In the genomic region with DNA sequence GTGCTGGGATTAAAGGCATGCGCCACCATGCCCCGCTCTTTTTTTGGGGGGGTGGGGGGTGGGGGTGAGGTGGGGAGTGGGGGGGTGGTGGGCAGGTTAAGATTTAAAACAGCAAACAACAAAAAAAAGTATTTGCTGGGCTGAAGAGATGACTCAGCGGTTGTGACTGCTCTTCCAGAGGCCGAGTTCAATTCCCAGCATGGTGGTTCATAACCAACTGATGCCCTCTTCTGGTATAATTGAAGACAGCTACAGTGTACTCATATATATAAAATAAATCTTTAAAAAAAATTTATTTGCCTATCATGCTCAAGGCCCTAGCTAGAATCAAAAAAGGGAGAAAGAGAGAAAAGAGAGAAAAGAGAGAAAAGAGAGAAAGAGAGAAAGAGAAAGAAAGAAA, we compare ENCODE assay signal across 12 mouse cellular contexts. TPM values are rescaled to one million over a fixed set of nuclear protein-coding genes. Genes with fewer than 3 reads are reported as not detected.
A peak's percentile ranks its signal among the peaks of the same experiment; 100 is the strongest.
DNase-seq lines count a peak whose midpoint lies in the region; ATAC-seq and TF ChIP-seq lines count a peak whose summit lies in the region.
"Had no signal": no experiment of that assay in that cellular context is flagged by ENCODE, and none has a peak within 500 bp of the region (broad histone marks: within the 10 kb centered on the region; RNA-seq: fewer than 3 reads in every experiment).

No protein-coding gene starts in this region.

- H3K79me2 ChIP-seq in MEL (ENCODE audit: control insufficient read depth, insufficient read depth, low read length, poor library complexity): peaks cover 27% of the 10 kb centered on the region

- no peaks in the 10 kb centered on the region for H3K27me3 ChIP-seq in hindbrain, postnatal 0 days (ENCODE audit: insufficient read depth, low read length)
- no peaks in the 10 kb centered on the region for H3K27me3 ChIP-seq in hindbrain, embryonic 10.5 days (ENCODE audit: insufficient read depth, poor library complexity, severe bottlenecking)
- no peaks in the 10 kb centered on the region for H3K27me3 ChIP-seq in lung, postnatal 0 days (replicated peaks; ENCODE audit: insufficient read depth, low read length)
- H3K27me3 ChIP-seq in MEL (ENCODE audit: control insufficient read depth in 1 of 2, insufficient read depth in 2 of 2, low read length in 2 of 2): no peaks in the 10 kb centered on the region
- H3K27me3 ChIP-seq in liver, embryonic 14.5 days (ENCODE audit: control insufficient read depth, insufficient read depth, low read length): no peaks in the 10 kb centered on the region
- H3K27me3 ChIP-seq: liver, embryonic 15.5 days had no signal

- H3K4me1 ChIP-seq in hindbrain, postnatal 0 days (ENCODE audit: insufficient read depth, low read length): peaks cover 5% of the 10 kb centered on the region; the same call in 1 of the 2 replicates
- H3K4me1 ChIP-seq in hindbrain, embryonic 10.5 days (replicated peaks): peaks cover 18% of the 10 kb centered on the region
- no peaks in the 10 kb centered on the region; the same call in 1 of the 2 replicates for H3K4me1 ChIP-seq in lung, postnatal 0 days (ENCODE audit: insufficient read depth, low read depth, low read length)
- peaks cover 2 to 11% of the 10 kb centered on the region in 2 experiments; a peak in 2 of 4 replicates for H3K4me1 ChIP-seq in MEL (ENCODE audit: control insufficient read depth in 1 of 2, insufficient read depth in 2 of 2, low read length in 2 of 2)
- peaks cover 8 to 11% of the 10 kb centered on the region in 2 experiments; a peak in 3 of 4 replicates for H3K4me1 ChIP-seq in liver, embryonic 14.5 days (replicated peaks; ENCODE audit: control insufficient read depth in 2 of 2, insufficient read depth in 2 of 2, low read length in 1 of 2)

- ATAC-seq in hindbrain, postnatal 0 days: no peak
- no peak for ATAC-seq in lung, postnatal 0 days
- ATAC-seq in liver, embryonic 14.5 days (ENCODE audit: insufficient read depth): no peak
- ATAC-seq: inflammation-experienced regulatory T-cells, adult 6 months had no signal

- no peak overlapping the region for H3K9ac ChIP-seq in hindbrain, postnatal 0 days (replicated peaks; ENCODE audit: low read length)
- H3K9ac ChIP-seq in lung, postnatal 0 days (replicated peaks; ENCODE audit: low read depth): no peak overlapping the region
- H3K9ac ChIP-seq in MEL (ENCODE audit: control insufficient read depth, low read depth, low read length, poor library complexity, severe bottlenecking): no peak overlapping the region
- H3K9ac ChIP-seq in liver, embryonic 14.5 days (replicated peaks): no peak overlapping the region
- H3K9ac ChIP-seq: liver, embryonic 15.5 days had no signal

- no peaks in the 10 kb centered on the region for H3K9me3 ChIP-seq in hindbrain, postnatal 0 days (ENCODE audit: low read length)
- no peaks in the 10 kb centered on the region for H3K9me3 ChIP-seq in hindbrain, embryonic 10.5 days
- H3K9me3 ChIP-seq in lung, postnatal 0 days (ENCODE audit: low read length): no peaks in the 10 kb centered on the region
- no peaks in the 10 kb centered on the region for H3K9me3 ChIP-seq in MEL (replicated peaks; ENCODE audit: insufficient read depth, low read length)
- H3K9me3 ChIP-seq in liver, embryonic 14.5 days (ENCODE audit: control insufficient read depth, low read length): no peaks in the 10 kb centered on the region
- H3K9me3 ChIP-seq: liver, embryonic 15.5 days had no signal

- no peak overlapping the region for H3K27ac ChIP-seq in hindbrain, postnatal 0 days
- no peak overlapping the region for H3K27ac ChIP-seq in hindbrain, embryonic 10.5 days
- no peak overlapping the region for H3K27ac ChIP-seq in lung, postnatal 0 days (ENCODE audit: low read length)
- H3K27ac ChIP-seq in MEL (ENCODE audit: control insufficient read depth, low read depth, low read length): no peak overlapping the region
- H3K27ac ChIP-seq in liver, embryonic 14.5 days: no peak overlapping the region
- H3K27ac ChIP-seq: liver, embryonic 15.5 days had no signal

- peak; percentile 39 for TF ChIP-seq CTCF in hindbrain, postnatal 0 days (IDR thresholded peaks at IDR 0.05; ENCODE audit: low read depth)
- peak; percentile 24; the same call in 1 of the 2 replicates for TF ChIP-seq CTCF in lung, postnatal 0 days (IDR thresholded peaks at IDR 0.05)
- TF ChIP-seq CTCF in MEL (IDR thresholded peaks at IDR 0.05 in 2 of 3, conservative IDR thresholded peaks at IDR 0.05 in 1 of 3; ENCODE audit: control insufficient read depth in 1 of 3, insufficient read depth in 1 of 3, low read depth in 2 of 3, low read length in 3 of 3, poor library complexity in 1 of 3, severe bottlenecking in 1 of 3): peak in 1 of 3 experiments; percentile 22; a peak in 1 of 6 replicates
- TF ChIP-seq CTCF in liver, embryonic 14.5 days (IDR thresholded peaks at IDR 0.05; ENCODE audit: low read depth): no peak

- peaks cover 28% of the 10 kb centered on the region for H3K36me3 ChIP-seq in hindbrain, postnatal 0 days (ENCODE audit: insufficient read depth, low read length)
- peaks cover 73% of the 10 kb centered on the region for H3K36me3 ChIP-seq in hindbrain, embryonic 10.5 days
- H3K36me3 ChIP-seq in lung, postnatal 0 days (ENCODE audit: insufficient read depth, low read length): peaks cover 12% of the 10 kb centered on the region; the same call in 1 of the 2 replicates
- H3K36me3 ChIP-seq in MEL (ENCODE audit: control insufficient read depth in 1 of 2, insufficient read depth in 2 of 2, low read length in 2 of 2): peaks cover 13 to 16% of the 10 kb centered on the region in 2 experiments
- H3K36me3 ChIP-seq in liver, embryonic 14.5 days (replicated peaks; ENCODE audit: control insufficient read depth, insufficient read depth, low read depth): peaks cover 40% of the 10 kb centered on the region

- TF ChIP-seq POLR2A in MEL (IDR thresholded peaks at IDR 0.05; ENCODE audit: control insufficient read depth in 1 of 2, insufficient read depth in 1 of 2, low read depth in 1 of 2, low read length in 2 of 2, poor library complexity in 1 of 2): no peak

- no peak for TF ChIP-seq EP300 in lung, postnatal 0 days (IDR thresholded peaks at IDR 0.05)
- TF ChIP-seq EP300 in MEL (IDR thresholded peaks at IDR 0.05; ENCODE audit: low read depth in 1 of 2, low read length in 2 of 2): no peak
- no peak for TF ChIP-seq EP300 in liver, embryonic 14.5 days (IDR thresholded peaks at IDR 0.05; ENCODE audit: low read depth)

- 71% methylated on average over 4 of the region's 4 CpGs for WGBS in hindbrain, postnatal 0 days
- 86% methylated on average over 4 of the region's 4 CpGs for WGBS in hindbrain, embryonic 10.5 days
- WGBS in lung, postnatal 0 days: 78% methylated on average over 4 of the region's 4 CpGs
- WGBS in liver, embryonic 14.5 days (ENCODE audit: insufficient replicate concordance): 65% methylated on average over 4 of the region's 4 CpGs

- no peak overlapping the region for H3K4me3 ChIP-seq in hindbrain, postnatal 0 days (ENCODE audit: low read length)
- H3K4me3 ChIP-seq in hindbrain, embryonic 10.5 days: no peak overlapping the region
- H3K4me3 ChIP-seq in lung, postnatal 0 days (ENCODE audit: low read depth, low read length): no peak overlapping the region
- H3K4me3 ChIP-seq in MEL (ENCODE audit: control insufficient read depth in 1 of 2, insufficient read depth in 1 of 2, low read depth in 2 of 2, low read length in 2 of 2): no peak overlapping the region
- no peak overlapping the region for H3K4me3 ChIP-seq in liver, embryonic 14.5 days (ENCODE audit: insufficient read depth in 1 of 2, low read depth in 2 of 2, low read length in 2 of 2)
- H3K4me3 ChIP-seq: liver, embryonic 15.5 days; myocyte had no signal

- peak; percentile 31 for TF ChIP-seq RAD21 in MEL (IDR thresholded peaks at IDR 0.05; ENCODE audit: low read depth, low read length)

- no peak overlapping the region for H3K4me2 ChIP-seq in hindbrain, postnatal 0 days (ENCODE audit: low read depth, low read length)
- H3K4me2 ChIP-seq in lung, postnatal 0 days (replicated peaks; ENCODE audit: low read depth, low read length): no peak overlapping the region
- H3K4me2 ChIP-seq in liver, embryonic 14.5 days (ENCODE audit: low read depth): no peak overlapping the region
- H3K4me2 ChIP-seq: liver, embryonic 15.5 days had no signal

- DNase-seq in hindbrain, postnatal 0 days (ENCODE audit: low spot score): peak; percentile 48
- DNase-seq in hindbrain, embryonic 10.5 days (ENCODE audit: low spot score): no peak
- peak; percentile 57 for DNase-seq in lung, postnatal 0 days (ENCODE audit: low spot score)
- no peak for DNase-seq in lung, postnatal 14 days
- peak; percentile 42 for DNase-seq in MEL (ENCODE audit: low read depth, low spot score)
- DNase-seq in liver, embryonic 14.5 days (ENCODE audit: low read depth in 3 of 3, low spot score in 3 of 3): peak in 2 of 3 experiments; percentile 17 to 31
- no peak for DNase-seq in adrenal gland, adult 18-20 months (ENCODE audit: low spot score in 2 of 2)
- no peak for DNase-seq in urinary bladder, postnatal 14 days (ENCODE audit: low spot score)
- DNase-seq: adrenal gland, adult 2 months had no signal

RNA-seq across cellular contexts. Expression of gene Diexf, which starts 4.2 kb away (rescaled TPM):
- 8.6 and 9.8 TPM in 2 replicates for total RNA-seq in hindbrain, postnatal 0 days (2014; rRNA removed)
- 3.5 and 4.9 TPM in 2 replicates for polyA plus RNA-seq in hindbrain, postnatal 0 days (2015; fragmentation: Nextera tagmentation; extraction: Ambion mirVana)
- 7.0 and 9.3 TPM in 2 replicates for polyA plus RNA-seq in hindbrain, embryonic 10.5 days (2016; fragmentation: Nextera tagmentation; extraction: Ambion mirVana)
- 2.5 and 2.9 TPM in 2 replicates for polyA plus RNA-seq in lung, postnatal 0 days (2015; fragmentation: Nextera tagmentation; extraction: Ambion mirVana)
- total RNA-seq in MEL (2012; rRNA removed): 20.6 and 21.8 TPM in 2 replicates
- polyA plus RNA-seq in MEL (2012; ENCODE audit: insufficient read depth in 1 of 2, insufficient read length in 2 of 2, low read depth in 1 of 2, low replicate concordance in 2 of 2, missing spikeins in 1 of 2): 10 to 100 TPM in 1 of 2 experiments, not detected in 1; 45.4 TPM
- polyA plus RNA-seq in liver, embryonic 14.5 days (2012; rRNA removed): 8.5 and 9.5 TPM in 2 replicates
- polyA plus RNA-seq in liver, embryonic 14.5 days (2014; fragmentation: Nextera tagmentation; extraction: Ambion mirVana): 2.4 and 2.7 TPM in 2 replicates
- 10 to 100 TPM; 14.6 to 18.6 TPM for total RNA-seq in adrenal gland, adult 18-20 months (2021)

RNA-seq across cellular contexts. Expression of gene Irf6, which starts 27.1 kb away (rescaled TPM):
- 0.47 and 0.78 TPM in 2 replicates for total RNA-seq in hindbrain, postnatal 0 days (2014; rRNA removed)
- polyA plus RNA-seq in hindbrain, postnatal 0 days (2015; fragmentation: Nextera tagmentation; extraction: Ambion mirVana): 0.44 and 0.66 TPM in 2 replicates
- polyA plus RNA-seq in hindbrain, embryonic 10.5 days (2016; fragmentation: Nextera tagmentation; extraction: Ambion mirVana): 3.7 and 4.9 TPM in 2 replicates
- polyA plus RNA-seq in lung, postnatal 0 days (2015; fragmentation: Nextera tagmentation; extraction: Ambion mirVana): 14.3 and 17.0 TPM in 2 replicates
- 0.03 and 0.15 TPM in 2 replicates for total RNA-seq in MEL (2012; rRNA removed)
- under 1 TPM in 1 of 2 experiments, not detected in 1; 0.19 TPM for polyA plus RNA-seq in MEL (2012; ENCODE audit: insufficient read depth in 1 of 2, insufficient read length in 2 of 2, low read depth in 1 of 2, low replicate concordance in 2 of 2, missing spikeins in 1 of 2)
- polyA plus RNA-seq in liver, embryonic 14.5 days (2012; rRNA removed): 1.7 and 1.9 TPM in 2 replicates
- polyA plus RNA-seq in liver, embryonic 14.5 days (2014; fragmentation: Nextera tagmentation; extraction: Ambion mirVana): 1.5 and 3.0 TPM in 2 replicates
- total RNA-seq in adrenal gland, adult 18-20 months (2021): 1 to 10 TPM in 1 of 2 experiments, under 1 TPM in 1; 0.33 to 1.2 TPM

RNA-seq across cellular contexts. Expression of gene A130010J15Rik, which starts 42.0 kb away (rescaled TPM):
- total RNA-seq in hindbrain, postnatal 0 days (2014; rRNA removed): 11.2 and 14.8 TPM in 2 replicates
- 8.7 and 8.9 TPM in 2 replicates for polyA plus RNA-seq in hindbrain, postnatal 0 days (2015; fragmentation: Nextera tagmentation; extraction: Ambion mirVana)
- 13.8 and 17.7 TPM in 2 replicates for polyA plus RNA-seq in hindbrain, embryonic 10.5 days (2016; fragmentation: Nextera tagmentation; extraction: Ambion mirVana)
- polyA plus RNA-seq in lung, postnatal 0 days (2015; fragmentation: Nextera tagmentation; extraction: Ambion mirVana): 8.3 and 8.4 TPM in 2 replicates
- 12.5 and 13.2 TPM in 2 replicates for total RNA-seq in MEL (2012; rRNA removed)
- polyA plus RNA-seq in MEL (2012; ENCODE audit: insufficient read depth in 1 of 2, insufficient read length in 2 of 2, low read depth in 1 of 2, low replicate concordance in 2 of 2, missing spikeins in 1 of 2): 1 to 10 TPM in 1 of 2 experiments, not detected in 1; 5.8 TPM
- 2.0 and 2.3 TPM in 2 replicates for polyA plus RNA-seq in liver, embryonic 14.5 days (2012; rRNA removed)
- polyA plus RNA-seq in liver, embryonic 14.5 days (2014; fragmentation: Nextera tagmentation; extraction: Ambion mirVana): 3.8 and 4.5 TPM in 2 replicates
- total RNA-seq in adrenal gland, adult 18-20 months (2021): 1 to 10 TPM; 1.2 to 3.2 TPM

Comparison
In these comparisons a context has a peak if more than half of its experiments do, and no peak if none do; other contexts are left out.
1. DNase-seq: peak in hindbrain, postnatal 0 days (single experiment), lung, postnatal 0 days (single experiment), MEL (single experiment) and liver, embryonic 14.5 days (2 of 3); none in hindbrain, embryonic 10.5 days (single experiment), lung, postnatal 14 days (single experiment), adrenal gland, adult 18-20 months (0 of 2) and urinary bladder, postnatal 14 days (single experiment).